Mouse (Mus musculus): ENCODE measurements at regions not wholly inside any gene's neighbourhood (a gene's known extent, or its start where the extent isn't known, plus 50 kb on each side); places are given as distances from the start of the nearest gene placed in this dataset.

DNA sequence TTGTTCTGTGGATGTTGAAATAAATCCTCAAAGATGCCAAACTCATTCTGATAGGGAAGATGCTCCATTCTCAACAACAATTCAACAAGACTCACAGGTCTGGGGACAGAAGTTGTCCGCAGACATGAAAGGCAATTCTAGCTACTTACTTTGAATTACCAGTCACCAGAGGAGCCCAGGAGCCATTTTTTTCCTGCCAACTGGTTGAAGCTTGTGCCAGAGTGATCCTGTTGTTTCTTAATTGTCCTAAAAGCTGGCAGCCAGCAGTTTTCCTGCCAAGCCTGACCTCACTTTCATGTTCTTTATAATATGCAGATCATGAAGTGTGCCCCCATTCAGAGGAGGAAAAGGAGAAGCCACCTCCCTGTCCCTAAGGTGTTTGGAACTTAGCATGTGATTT lies 110.0 kb upstream of the Ankrd1 start:
- DNase-seq (ENCODE audit: low spot score), result no peak

DNA sequence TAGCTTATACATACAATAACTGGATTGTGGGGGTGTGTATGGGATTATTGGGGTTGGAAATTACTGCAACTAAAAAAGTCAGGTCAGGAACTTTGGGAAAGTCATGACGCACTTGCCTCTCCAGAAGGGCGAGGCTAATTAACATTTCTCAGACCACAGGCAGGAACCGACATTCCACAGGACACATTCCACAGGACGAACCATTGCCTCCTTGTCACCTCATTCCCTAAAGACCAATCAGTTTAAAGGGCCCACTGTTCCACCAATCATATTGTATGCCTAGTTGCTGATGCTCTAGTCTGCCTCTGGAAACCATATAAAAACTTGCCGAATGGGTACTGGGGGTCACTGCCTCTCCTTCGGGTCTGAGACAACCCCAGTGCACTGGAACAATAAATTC lies 113.0 kb upstream of the Pcgf5 start:
- no peak for DNase-seq (ENCODE audit: low spot score)

DNA sequence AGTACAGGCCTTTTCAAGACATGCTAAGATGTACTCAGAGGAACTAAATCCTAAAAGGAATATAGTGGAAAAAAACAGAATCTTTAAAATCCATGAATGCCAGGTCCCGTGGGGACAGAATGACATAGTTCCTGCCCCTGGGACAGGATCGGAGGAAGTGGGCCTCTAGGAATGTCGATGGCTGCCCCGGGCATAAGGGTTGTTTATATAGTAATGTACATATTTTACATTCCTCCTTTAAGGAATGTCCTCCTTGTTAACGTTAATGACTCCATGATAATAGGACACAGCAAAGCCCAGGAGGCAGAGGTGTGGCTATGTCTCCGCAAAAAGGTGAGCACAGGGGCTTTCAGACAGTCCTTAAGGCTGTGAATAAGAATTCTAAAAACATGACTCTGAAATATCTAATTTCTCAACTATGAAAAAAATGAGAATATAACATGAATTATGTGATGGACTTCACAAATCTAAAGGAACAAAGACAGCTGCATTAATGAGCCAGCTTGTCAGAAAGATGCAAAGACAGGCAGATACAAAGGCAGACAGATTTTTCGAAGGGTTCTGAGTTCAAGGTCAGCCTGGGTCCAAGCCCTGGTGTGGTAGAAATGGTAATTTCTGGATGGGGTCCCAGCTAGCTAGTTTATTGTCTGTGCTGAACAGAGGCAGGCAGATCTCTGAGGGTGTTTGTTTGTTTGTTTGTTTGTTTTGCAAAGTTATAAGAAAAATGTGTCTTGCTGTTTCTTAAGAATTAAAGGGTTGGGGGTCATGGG lies 111.3 kb upstream of the Pcgf5 start:
- no peak for DNase-seq (ENCODE audit: low spot score)

GRCm38 (mm10) chr19:36237751-36238150 lies 110.4 kb upstream of the Pcgf5 start:
- no peak for DNase-seq (ENCODE audit: low spot score)

DNA sequence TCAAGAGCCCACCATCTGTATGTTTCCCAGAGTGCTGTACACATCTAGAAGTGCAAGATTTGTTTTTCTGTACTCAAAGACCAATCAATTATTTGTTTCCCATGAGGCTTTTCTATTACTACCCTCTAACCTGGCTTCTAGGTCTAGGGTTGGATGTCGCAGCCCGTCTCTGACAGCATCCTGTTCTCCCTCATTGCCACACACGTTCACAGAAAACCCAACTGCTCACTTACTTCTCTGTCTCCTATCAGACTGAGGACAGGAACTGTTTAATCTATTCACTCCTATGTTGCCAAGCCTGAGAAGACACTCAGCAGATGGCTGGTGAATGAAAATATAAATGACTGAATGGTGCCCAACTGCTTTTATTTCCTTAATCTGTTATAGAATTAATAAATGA lies 109.6 kb upstream of the Pcgf5 start:
- no peak for DNase-seq (ENCODE audit: low spot score)

GRCm38 (mm10) chr19:36242396-36242795 lies 105.7 kb upstream of the Pcgf5 start:
- no peak for DNase-seq (ENCODE audit: low spot score)

DNA sequence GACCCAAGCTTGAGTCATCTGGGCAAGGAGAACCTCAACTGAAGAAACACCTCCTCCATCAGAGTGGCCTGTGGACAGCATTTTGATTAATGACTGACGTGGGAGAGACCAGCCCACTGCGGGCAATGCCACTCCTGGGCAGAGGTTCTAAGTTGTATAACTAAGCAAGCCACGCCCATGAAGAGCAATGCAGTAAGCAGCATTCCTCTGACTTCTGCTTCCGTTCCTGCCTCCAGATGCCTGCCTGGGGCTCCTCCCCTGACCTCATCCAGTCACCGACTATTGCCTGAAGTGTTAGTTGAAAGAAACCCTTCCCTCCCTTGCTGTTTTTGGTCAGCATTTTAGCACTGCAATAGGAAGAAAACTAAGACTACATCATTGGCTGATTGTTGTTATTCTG lies 105.2 kb upstream of the Pcgf5 start:
- DNase-seq (ENCODE audit: low spot score), result no peak

DNA sequence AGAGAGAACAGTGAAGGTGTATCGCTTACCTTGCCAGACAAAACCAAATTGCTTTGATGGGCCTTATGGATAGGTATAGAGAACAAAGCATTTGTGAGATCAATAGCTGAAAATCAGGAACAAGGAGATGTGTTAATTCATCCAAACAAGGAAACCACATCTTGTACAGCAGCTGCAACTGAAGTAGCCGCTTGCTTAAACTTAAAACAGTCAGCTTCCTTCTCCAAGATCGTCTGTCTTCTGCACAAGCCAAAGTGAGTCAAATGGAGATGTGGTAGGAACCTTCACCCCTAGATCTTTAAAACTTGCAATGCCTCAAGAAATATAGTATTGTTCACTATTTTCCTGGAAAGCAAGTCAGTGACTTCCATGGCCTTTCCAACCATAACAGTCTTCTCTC lies 95.6 kb upstream of the Pcgf5 start:
- DNase-seq (ENCODE audit: low spot score), result no peak

DNA sequence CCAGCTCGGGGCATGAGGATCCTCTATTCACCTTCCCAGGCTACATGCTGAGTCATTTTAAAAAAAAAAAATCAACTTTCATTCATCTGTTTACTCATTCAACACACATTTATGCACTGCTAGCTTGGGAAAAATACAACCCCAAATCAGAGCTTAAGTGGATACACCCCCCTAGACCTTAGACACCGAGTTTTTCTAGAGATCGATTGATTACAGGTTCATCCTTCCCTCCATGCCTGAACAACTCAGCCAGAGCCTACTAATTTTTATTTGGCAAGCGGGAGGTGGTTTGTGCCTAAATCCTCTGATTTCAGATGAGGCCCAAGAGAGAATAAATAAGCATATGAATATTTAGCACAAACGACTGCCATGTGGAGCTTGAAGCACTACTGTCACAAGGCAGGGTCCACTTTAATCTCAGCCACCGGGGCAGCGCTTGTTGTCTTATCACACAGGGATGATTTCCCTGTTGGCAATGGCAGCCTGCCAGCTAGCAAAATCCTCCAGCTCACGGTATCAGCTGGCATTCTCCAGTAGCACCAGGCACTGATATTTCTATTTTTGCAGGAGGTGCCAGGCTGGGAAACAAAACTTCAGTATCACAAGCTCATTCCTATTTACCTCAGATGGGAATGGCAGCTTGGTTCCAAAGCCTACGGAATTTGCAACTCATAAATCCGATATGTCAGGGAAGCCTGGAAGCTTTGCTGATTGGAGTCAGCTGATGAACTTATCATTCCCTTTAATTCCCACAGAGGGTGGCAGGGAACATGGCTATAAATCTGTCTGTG lies 90.2 kb upstream of the Pcgf5 start:
- DNase-seq (ENCODE audit: low spot score), result no peak

DNA sequence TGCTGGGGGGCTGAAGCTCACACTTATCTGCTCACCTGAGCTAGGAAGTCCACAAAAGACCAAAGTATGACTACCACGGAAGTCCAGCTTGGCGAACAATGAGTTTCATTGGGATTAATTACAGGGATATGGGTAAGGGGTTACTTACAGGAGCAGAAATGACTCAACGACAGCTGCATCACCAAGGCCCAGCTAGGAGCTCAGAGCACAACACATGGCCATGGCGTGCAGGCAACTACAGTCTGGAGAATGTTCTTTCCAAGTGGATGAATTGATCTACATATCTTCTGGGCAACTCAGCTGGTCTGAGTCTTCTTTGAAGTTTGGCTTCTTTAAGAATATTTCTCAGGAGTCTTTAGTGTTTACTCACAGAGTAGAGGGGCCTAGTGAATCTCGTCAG lies 86.3 kb upstream of the Pcgf5 start:
- no peak for DNase-seq (ENCODE audit: low spot score)

DNA sequence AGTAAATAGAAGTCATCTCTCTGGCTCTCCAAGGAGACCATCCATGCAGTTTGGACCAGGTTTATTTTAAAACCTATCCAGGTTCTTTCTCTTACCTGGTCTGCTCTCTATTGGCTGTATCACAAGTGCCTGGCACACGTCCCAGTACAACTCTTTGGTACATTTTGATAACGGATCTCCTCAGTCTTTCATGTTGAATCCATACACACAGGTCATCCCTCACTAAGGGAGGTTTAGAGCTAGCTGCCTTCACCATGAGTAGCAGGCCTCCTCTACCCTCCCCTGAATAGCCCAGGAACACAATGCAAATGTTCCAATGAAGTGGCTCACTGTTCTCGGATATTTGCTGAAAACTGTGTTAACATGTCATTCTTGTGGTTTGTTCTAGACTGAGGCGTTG lies 84.2 kb upstream of the Pcgf5 start:
- DNase-seq (ENCODE audit: low spot score), result no peak

DNA sequence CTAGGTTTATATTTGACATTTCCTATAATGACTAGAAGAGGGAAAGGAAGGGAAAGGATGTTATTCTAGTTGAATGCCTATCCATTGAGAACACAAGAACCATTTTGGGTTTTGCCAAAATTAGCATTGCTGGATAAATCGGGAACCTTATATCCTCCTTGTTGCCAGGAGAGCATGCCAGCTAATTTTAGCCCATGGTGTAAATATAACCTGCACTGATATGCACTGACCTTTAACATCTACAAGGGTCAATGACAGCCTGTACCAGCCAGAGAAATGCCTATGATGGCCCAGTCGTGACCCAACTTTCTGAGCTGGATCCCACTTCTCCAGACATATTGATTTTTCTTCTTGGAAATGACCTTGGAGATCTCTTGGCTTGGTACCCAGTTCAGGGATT lies 83.7 kb upstream of the Pcgf5 start:
- DNase-seq (ENCODE audit: low spot score), result peak; percentile 79

DNA sequence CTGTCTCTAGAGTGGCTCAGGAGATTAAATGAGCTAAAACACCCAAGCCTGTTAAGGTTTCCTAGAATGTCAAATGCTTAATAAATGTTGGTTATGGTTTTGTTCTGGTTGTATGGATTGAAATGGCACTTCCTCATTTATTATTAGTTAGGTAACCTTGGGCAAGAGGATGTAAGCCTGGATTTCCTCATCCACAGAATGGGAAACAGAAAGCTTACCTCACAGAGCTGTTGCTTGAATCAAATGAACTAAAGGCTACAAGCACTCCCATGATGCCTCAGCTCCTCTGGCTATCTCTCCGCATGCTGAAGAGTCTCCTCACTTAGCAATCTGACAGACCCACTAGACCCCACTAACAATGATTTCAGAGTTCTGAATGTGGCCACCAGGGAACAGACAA lies 82.8 kb upstream of the Pcgf5 start:
- DNase-seq (ENCODE audit: low spot score), result no peak

DNA sequence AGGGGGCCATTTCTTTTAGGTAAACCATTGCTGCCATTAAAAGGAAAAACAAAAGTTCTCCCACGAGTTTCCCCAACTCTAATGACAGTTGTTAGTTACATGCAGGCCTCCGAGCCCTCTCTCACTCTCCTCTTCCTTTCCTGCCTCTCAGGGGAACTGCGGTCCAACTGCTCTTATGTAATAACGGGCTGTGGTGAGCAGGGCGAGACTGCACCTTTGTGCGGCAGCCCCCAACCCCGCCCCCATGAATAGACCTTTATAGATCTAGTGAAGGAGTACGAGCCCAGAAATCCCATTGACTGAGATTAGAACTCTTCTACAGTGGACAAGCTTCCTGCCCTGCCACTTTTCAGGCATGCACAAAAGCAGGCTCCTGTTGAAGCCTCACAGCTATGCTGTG lies 81.8 kb upstream of the Pcgf5 start:
- no peak for DNase-seq (ENCODE audit: low spot score)

GRCm38 (mm10) chr19:36273466-36273865 lies 74.6 kb upstream of the Pcgf5 start:
- DNase-seq (ENCODE audit: low spot score), result no peak

- no peak for DNase-seq (ENCODE audit: low spot score)
Observed at GRCm38 (mm10) chr19:36285465-36285864, 62.6 kb upstream of the Pcgf5 start.

GRCm38 (mm10) chr19:36290778-36291177 lies 57.3 kb upstream of the Pcgf5 start:
- DNase-seq (ENCODE audit: low spot score), result no peak

DNA sequence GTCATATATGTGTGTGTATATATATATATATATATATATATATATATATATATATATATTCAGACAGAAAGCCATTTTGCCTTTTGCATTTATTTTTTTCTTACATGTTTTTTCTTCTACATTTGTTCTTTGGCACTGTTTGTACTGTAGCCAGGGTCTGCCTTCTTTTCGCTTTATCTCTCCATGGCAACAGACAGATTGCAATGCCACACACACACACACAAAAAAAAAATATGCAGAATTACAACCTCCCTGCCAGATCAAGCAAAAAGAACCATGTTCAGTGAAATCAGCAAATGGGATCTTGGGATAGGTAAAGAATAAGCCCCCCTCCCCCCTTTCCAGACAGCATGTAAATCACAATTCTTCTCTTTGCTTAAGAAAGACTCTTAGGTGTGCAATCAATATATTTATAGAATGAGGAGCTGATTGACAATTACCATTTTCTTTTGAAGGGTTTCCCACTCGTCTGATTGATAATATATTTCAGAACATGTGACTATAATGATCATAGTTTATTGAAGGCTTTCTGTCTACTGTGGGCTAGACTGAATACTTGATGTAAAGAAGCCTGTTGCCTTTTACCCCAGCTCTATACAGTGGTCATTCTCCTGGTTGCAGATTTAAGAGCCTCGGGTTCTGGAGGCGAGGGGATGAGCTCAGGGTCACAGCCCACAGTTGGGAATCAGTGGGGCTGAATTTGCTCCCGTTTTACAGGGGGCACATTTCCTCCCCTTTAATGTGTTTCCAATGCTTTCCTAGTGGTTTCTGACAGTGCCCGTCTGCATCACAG lies 54.7 kb upstream of the Pcgf5 start:
- no peak for DNase-seq (ENCODE audit: low spot score)

Data from gastrocnemius, adult 18-20 months (tissue).